Mouse (Mus musculus): ENCODE results near the gene Tas2r140.

Gene Tas2r140

GRCm38 (mm10) chr6:133055716-133056115 lies at the start of gene Tas2r140:
TSS of gene Tas2r140 (minus strand) at chr6:133055816.
- no peak for DNase-seq (ENCODE audit: low spot score)

- DNase-seq (ENCODE audit: low spot score) = no peak
Measured at GRCm38 (mm10) chr6:133104609-133104921, 48.9 kb upstream of the Tas2r140 start, which contains the start of gene Smim10l1. TSS of gene Smim10l1 (plus strand) at chr6:133104909.

GRCm38 (mm10) chr6:133102430-133102829 lies 46.8 kb upstream of the Tas2r140 start:
- no peak for DNase-seq (ENCODE audit: low spot score)

DNA sequence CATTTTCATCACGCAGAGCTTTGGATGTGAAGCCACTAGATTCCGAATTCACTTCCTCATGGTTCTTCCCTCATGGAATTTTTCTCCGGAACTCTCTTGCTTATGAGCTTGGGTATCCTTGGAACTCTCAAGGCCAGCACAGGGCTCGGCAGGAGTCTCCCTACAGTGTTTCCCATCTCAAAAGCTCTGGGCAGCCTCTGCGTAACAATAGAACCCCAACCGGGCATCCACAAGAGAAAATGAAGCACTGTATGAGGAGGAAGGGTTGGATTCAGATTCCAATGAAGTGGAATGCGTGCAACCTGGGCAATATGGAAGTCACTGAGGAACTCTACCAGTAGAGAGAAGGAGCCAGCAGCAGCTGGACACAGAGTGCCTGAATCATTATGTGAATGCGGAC lies 36.6 kb upstream of the Tas2r140 start:
- DNase-seq (ENCODE audit: low spot score) = no peak

DNA sequence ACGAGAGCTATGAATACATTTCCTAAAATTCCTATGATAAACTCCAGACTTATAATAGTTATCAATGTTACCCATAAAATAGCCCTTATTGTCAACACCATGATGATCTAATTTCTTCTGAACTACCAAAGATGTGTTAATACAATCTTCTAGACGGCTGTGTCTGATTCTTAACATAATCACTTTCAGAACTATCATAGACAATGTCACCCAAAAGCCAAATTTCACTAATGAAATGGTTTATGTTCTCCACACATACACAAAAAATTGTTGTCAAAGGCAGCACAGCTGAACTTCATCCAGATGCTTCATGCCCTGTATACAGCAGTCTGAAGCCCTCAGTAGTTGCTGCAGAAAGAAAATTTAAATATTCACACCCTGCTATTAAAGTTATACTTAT lies 18.6 kb downstream of the Tas2r140 start, which contains the start of gene Tas2r103:
Gene Tas2r103, minus strand, starts transcription at position 101 of the 400 bp plus-strand sequence.
- no peak for DNase-seq (ENCODE audit: low spot score)
